Mouse (Mus musculus) telencephalon, adult 2 months (tissue): ENCODE measurements around the gene Hes1.
"Not testable (repeated sequence)": the region's sequence is repeated elsewhere in the genome, so short reads cannot be mapped to it uniquely, and the experiment has no call there.

Source experiments
- DNase-seq: peaks from one replicate; pipeline ENCODE4 v3.0.0-alpha.2; 2011; ENCODE audit warnings: low read depth, low spot score

Hes1 gene

GRCm38 (mm10) chr16:30069950-30070770 lies 6.0 kb downstream of the Hes1 start:
- no peak for DNase-seq

- no peak for DNase-seq
Measured at GRCm38 (mm10) chr16:30070771-30071191, 6.6 kb downstream of the Hes1 start.

GRCm38 (mm10) chr16:30073317-30073716 lies 9.1 kb downstream of the Hes1 start:
- DNase-seq: no peak

- DNase-seq: no peak
Measured at GRCm38 (mm10) chr16:30081498-30081897, 17.3 kb downstream of the Hes1 start.

- DNase-seq: no peak
Measured at GRCm38 (mm10) chr16:30081980-30082379, 17.8 kb downstream of the Hes1 start.

- DNase-seq: no peak
Measured at GRCm38 (mm10) chr16:30082965-30083364, 18.8 kb downstream of the Hes1 start.

- no peak for DNase-seq
Measured at GRCm38 (mm10) chr16:30083536-30083935, 19.4 kb downstream of the Hes1 start.

- DNase-seq: no peak
Measured at GRCm38 (mm10) chr16:30088646-30089045, 24.5 kb downstream of the Hes1 start.

- DNase-seq: no peak
Measured at GRCm38 (mm10) chr16:30090200-30090865, 26.1 kb downstream of the Hes1 start.

GRCm38 (mm10) chr16:30096050-30096449 lies 31.9 kb downstream of the Hes1 start:
- DNase-seq: no peak

- DNase-seq: peak; percentile 8
Measured at GRCm38 (mm10) chr16:30096475-30096874, 32.3 kb downstream of the Hes1 start.

- no peak for DNase-seq
Measured at GRCm38 (mm10) chr16:30099124-30099523, 34.9 kb downstream of the Hes1 start.

- no peak for DNase-seq
Measured at GRCm38 (mm10) chr16:30102149-30102915, 38.1 kb downstream of the Hes1 start.

GRCm38 (mm10) chr16:30102982-30103381 lies 38.8 kb downstream of the Hes1 start:
- no peak for DNase-seq

GRCm38 (mm10) chr16:30103495-30103894 lies 39.3 kb downstream of the Hes1 start:
- no peak for DNase-seq

GRCm38 (mm10) chr16:30104363-30104762 lies 40.2 kb downstream of the Hes1 start:
- no peak for DNase-seq

GRCm38 (mm10) chr16:30105476-30105875 lies 41.3 kb downstream of the Hes1 start:
- DNase-seq: no peak

- DNase-seq: not testable (repeated sequence)
Measured at GRCm38 (mm10) chr16:30108167-30108566, 44.0 kb downstream of the Hes1 start.

- no peak for DNase-seq
Measured at GRCm38 (mm10) chr16:30110466-30110865, 46.3 kb downstream of the Hes1 start.

- DNase-seq: no peak
Measured at GRCm38 (mm10) chr16:30111069-30111468, 46.9 kb downstream of the Hes1 start.

- DNase-seq: no peak
Measured at GRCm38 (mm10) chr16:30111566-30111965, 47.4 kb downstream of the Hes1 start.

- no peak for DNase-seq
Measured at GRCm38 (mm10) chr16:30113170-30113569, 49.0 kb downstream of the Hes1 start.
